Mouse (Mus musculus): ENCODE measurements around the gene Adamts9.

Gene Adamts9

DNA sequence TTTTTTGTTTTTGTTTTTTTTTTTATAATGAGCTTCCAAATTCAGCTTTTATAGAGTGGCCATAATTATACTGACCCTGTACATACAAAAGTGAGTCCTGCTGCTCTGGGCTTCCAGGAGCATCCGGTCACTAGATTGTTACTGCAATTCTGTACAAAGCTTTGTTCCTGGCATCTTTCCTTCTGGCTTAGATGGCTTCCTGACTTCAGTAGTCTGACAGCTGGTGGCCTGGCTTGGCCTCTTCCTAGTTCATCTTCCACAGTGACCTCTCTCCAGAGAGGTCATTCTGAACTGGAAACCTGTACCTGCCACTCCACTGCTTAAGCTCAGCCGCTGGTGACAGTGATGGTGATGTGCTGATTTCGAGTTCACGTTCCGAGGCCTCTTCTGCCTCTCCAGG is 217.2 kb downstream of the Adamts9 start:
- no peak for DNase-seq (ENCODE audit: low spot score)

DNA sequence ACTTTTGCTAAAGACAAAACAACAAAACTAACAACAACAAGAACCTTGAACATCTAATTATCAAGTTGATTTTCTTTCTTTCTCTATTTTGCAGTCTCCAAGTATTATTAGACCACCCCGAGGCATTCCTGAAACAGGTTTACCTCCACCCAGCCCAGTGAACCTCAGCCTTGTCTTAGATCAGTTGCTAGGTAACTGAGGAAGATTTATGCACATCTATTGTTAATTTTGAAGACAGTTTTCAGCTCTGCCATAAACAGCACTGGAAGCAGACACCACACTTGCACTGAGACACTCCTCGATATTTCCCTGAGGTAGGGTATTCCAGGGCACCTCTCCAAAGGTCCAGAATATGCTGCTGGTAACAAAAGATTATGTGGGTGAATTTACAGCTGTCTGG is 218.9 kb downstream of the Adamts9 start:
- DNase-seq (ENCODE audit: low spot score), result no peak
